Mouse (Mus musculus) hindbrain, embryonic 14.5 days (tissue): ENCODE data around the gene Rassf5. TPM values are rescaled to one million over a fixed set of nuclear protein-coding genes. Genes with fewer than 3 reads are reported as not detected.

Experiments
- ATAC-seq: fragments of 200-750 bp; cut with Nextera tagmentation; 2 replicates; pipeline ENCODE4 v1.8.0; 2017; ENCODE audit warnings: moderate number of reproducible peaks, mild to moderate bottlenecking, moderate TSS enrichment, moderate library complexity; ENCODE audit not compliant: low FRiP score
- DNase-seq: peaks from one replicate; pipeline ENCODE4 v3.0.0-alpha.2; 2015; ENCODE audit warnings: low spot score
- H3K27ac ChIP-seq: fragments of 300-500 bp; sonication (generic); 2 replicates; pipeline ENCODE4 v1.5.1; 2014; ENCODE audit warnings: mild to moderate bottlenecking, moderate library complexity
- H3K27me3 ChIP-seq: fragments of 300-500 bp; sonication (generic); 2 replicates; pipeline ENCODE4 v1.6.1; 2014; ENCODE audit warnings: mild to moderate bottlenecking, low read length, mixed read lengths; ENCODE audit not compliant: control insufficient read depth, insufficient read depth
- H3K36me3 ChIP-seq: fragments of 300-500 bp; sonication (generic); replicated peaks from 2 replicates; pipeline ENCODE4 v1.6.1; 2014; ENCODE audit not compliant: control insufficient read depth, insufficient read depth
- H3K4me1 ChIP-seq: fragments of 300-500 bp; sonication (generic); replicated peaks from 2 replicates; pipeline ENCODE4 v1.6.1; 2014; ENCODE audit warnings: antibody characterized with exemption, low read length, mixed read lengths; ENCODE audit not compliant: control insufficient read depth, insufficient read depth
- H3K4me2 ChIP-seq: fragments of 300-500 bp; sonication (generic); replicated peaks from 2 replicates; pipeline ENCODE4 v1.6.1; 2014; ENCODE audit warnings: mild to moderate bottlenecking, moderate library complexity
- H3K4me3 ChIP-seq: fragments of 300-500 bp; sonication (generic); replicated peaks from 2 replicates; pipeline ENCODE4 v1.5.1; 2014; ENCODE audit warnings: mild to moderate bottlenecking, low read length
- H3K9ac ChIP-seq: fragments of 300-500 bp; sonication (generic); 2 replicates; pipeline ENCODE4 v1.6.1; 2014
- H3K9me3 ChIP-seq: fragments of 300-500 bp; sonication (generic); 2 replicates; pipeline ENCODE4 v1.6.1; 2016; ENCODE audit warnings: low read length; ENCODE audit not compliant: control insufficient read depth
- WGBS: fragments of 180-500 bp; shearing (Covaris S2); extraction: QIAGEN DNeasy Blood & Tissue Kit; methylation state at CpG from one replicate; pipeline ENCODE4 v1.1.7; 2014; 5-methylcytosine and 5-hydroxymethylcytosine counted together
- polyA plus RNA-seq: library from polyadenylated mRNA; unstranded; fragments of >200 nt; fragmentation: Nextera tagmentation; extraction: Ambion mirVana; gene quantifications from 2 replicates; pipeline ENCODE4 v1.2.1, GENCODE M21; 2014

Rassf5 gene
- polyA plus RNA-seq, result 4.0 and 5.0 TPM in 2 replicates

- Histone ChIP-seq H3K4me3 (peak within 1 kb of the TSS; percentile 62), H3K27ac (no peak within 1 kb of the TSS), H3K9me3 (no peaks in the 10 kb centered on the region), H3K36me3 (no peaks in the 10 kb centered on the region), H3K27me3 (peaks cover 14% of the 10 kb centered on the region), H3K4me2 (peak within 1 kb of the TSS; percentile 97), H3K4me1 (peaks cover 8% of the 10 kb centered on the region), H3K9ac (peak within 1 kb of the TSS; percentile 81)
- WGBS, result 1% methylated on average over 46 of the region's 60 CpGs
- ATAC-seq, result peak; percentile 60; the same call in 1 of the 2 replicates
- DNase-seq, result peak; percentile 52
These were observed at the start of gene Rassf5 for GRCm38 (mm10) chr1:131245089-131245856. Rassf5 (minus strand) TSS chr1:131245258.

- WGBS, result 90% methylated on average over 2 of the region's 2 CpGs
- H3K4me1 ChIP-seq, result no peaks in the 10 kb centered on the region
- H3K4me2 ChIP-seq, result no peak overlapping the region
- H3K4me3 ChIP-seq, result no peak overlapping the region
- no peaks in the 10 kb centered on the region for H3K27me3 ChIP-seq
- H3K36me3 ChIP-seq, result peaks cover 69% of the 10 kb centered on the region
- H3K9ac ChIP-seq, result no peak overlapping the region
- no peak for ATAC-seq
- H3K27ac ChIP-seq, result no peak overlapping the region
- no peak for DNase-seq
- H3K9me3 ChIP-seq, result no peaks in the 10 kb centered on the region
These were observed 48.8 kb upstream of the Rassf5 start for GRCm38 (mm10) chr1:131293922-131294250.

GRCm38 (mm10) chr1:131293221-131293921, 48.3 kb upstream of the Rassf5 start:
- Histone ChIP-seq H3K4me3 (no peak overlapping the region), H3K9ac (no peak overlapping the region), H3K27me3 (no peaks in the 10 kb centered on the region), H3K9me3 (no peaks in the 10 kb centered on the region), H3K36me3 (peaks cover 71% of the 10 kb centered on the region), H3K4me1 (no peaks in the 10 kb centered on the region), H3K4me2 (no peak overlapping the region), H3K27ac (no peak overlapping the region)
- 84% methylated on average over 4 of the region's 4 CpGs for WGBS
- DNase-seq (no peak), ATAC-seq (no peak)

- Histone ChIP-seq H3K27me3 (no peaks in the 10 kb centered on the region), H3K36me3 (peaks cover 54% of the 10 kb centered on the region), H3K9me3 (no peaks in the 10 kb centered on the region), H3K9ac (no peak overlapping the region), H3K27ac (no peak overlapping the region), H3K4me3 (no peak overlapping the region), H3K4me2 (no peak overlapping the region), H3K4me1 (no peaks in the 10 kb centered on the region)
- ATAC-seq (no peak), DNase-seq (peak; percentile 66)
- 61% methylated on average over 2 of the region's 2 CpGs for WGBS
These were observed 45.6 kb upstream of the Rassf5 start for GRCm38 (mm10) chr1:131290648-131291047.

- DNase-seq (no peak), ATAC-seq (no peak)
- peaks cover 42% of the 10 kb centered on the region for H3K36me3 ChIP-seq
- H3K4me1 ChIP-seq, result no peaks in the 10 kb centered on the region
- no peak overlapping the region for H3K4me2 ChIP-seq
- H3K9ac ChIP-seq, result no peak overlapping the region
- H3K4me3 ChIP-seq, result no peak overlapping the region
- WGBS, result 93% methylated on average over 6 of the region's 6 CpGs
- H3K27me3 ChIP-seq, result no peaks in the 10 kb centered on the region
- H3K27ac ChIP-seq, result no peak overlapping the region
- H3K9me3 ChIP-seq, result no peaks in the 10 kb centered on the region
These were observed 43.9 kb upstream of the Rassf5 start for GRCm38 (mm10) chr1:131288938-131289337.

- H3K4me3 ChIP-seq, result no peak overlapping the region
- ATAC-seq, result no peak
These were observed 42.2 kb upstream of the Rassf5 start for GRCm38 (mm10) chr1:131287267-131287666.

GRCm38 (mm10) chr1:131286803-131287202, 41.7 kb upstream of the Rassf5 start:
- H3K27me3 ChIP-seq, result no peaks in the 10 kb centered on the region
- no peak for ATAC-seq
- no peak overlapping the region for H3K4me3 ChIP-seq
- 82% methylated on average over 5 of the region's 5 CpGs for WGBS
- H3K9me3 ChIP-seq, result no peaks in the 10 kb centered on the region
- DNase-seq, result no peak
- peaks cover 25% of the 10 kb centered on the region for H3K36me3 ChIP-seq
- H3K4me2 ChIP-seq, result no peak overlapping the region
- H3K4me1 ChIP-seq, result no peaks in the 10 kb centered on the region
- no peak overlapping the region for H3K9ac ChIP-seq
- H3K27ac ChIP-seq, result no peak overlapping the region

More at GRCm38 (mm10) chr1:131287267-131287666, 42.2 kb upstream of the Rassf5 start:
- Histone ChIP-seq H3K9me3 (no peaks in the 10 kb centered on the region), H3K9ac (no peak overlapping the region), H3K27ac (no peak overlapping the region), H3K4me2 (no peak overlapping the region), H3K4me1 (no peaks in the 10 kb centered on the region), H3K36me3 (peaks cover 29% of the 10 kb centered on the region), H3K27me3 (no peaks in the 10 kb centered on the region)
- DNase-seq, result no peak
- WGBS, result 69% methylated on average over 2 of the region's 2 CpGs

GRCm38 (mm10) chr1:131284616-131285015, 39.6 kb upstream of the Rassf5 start:
- H3K4me3 ChIP-seq, result no peak overlapping the region
- H3K4me1 ChIP-seq, result no peaks in the 10 kb centered on the region
- no peaks in the 10 kb centered on the region for H3K27me3 ChIP-seq
- DNase-seq, result no peak
- H3K27ac ChIP-seq, result 0 out of 2 replicates have a peak overlapping the region, but pooled peaks have one; percentile 4
- no peak for ATAC-seq
- no peak overlapping the region; the same call in 1 of the 2 replicates for H3K9ac ChIP-seq
- peaks cover 21% of the 10 kb centered on the region for H3K36me3 ChIP-seq
- no peaks in the 10 kb centered on the region for H3K9me3 ChIP-seq
- 84% methylated on average over 4 of the region's 4 CpGs for WGBS
- no peak overlapping the region for H3K4me2 ChIP-seq

GRCm38 (mm10) chr1:131284167-131284566, 39.1 kb upstream of the Rassf5 start:
- Histone ChIP-seq H3K36me3 (peaks cover 16% of the 10 kb centered on the region), H3K27ac (no peak overlapping the region)
- 52% methylated on average over 1 of the region's 1 CpGs for WGBS

More at GRCm38 (mm10) chr1:131284167-131284566, 39.1 kb upstream of the Rassf5 start:
- Histone ChIP-seq H3K9ac (no peak overlapping the region; the same call in 1 of the 2 replicates), H3K4me3 (no peak overlapping the region), H3K9me3 (no peaks in the 10 kb centered on the region), H3K4me2 (no peak overlapping the region), H3K27me3 (no peaks in the 10 kb centered on the region), H3K4me1 (no peaks in the 10 kb centered on the region)
- DNase-seq (no peak), ATAC-seq (peak; percentile 53)
